Mouse (Mus musculus) C2C12 (cell line): ENCODE results near the gene Zfp644. TPM values are rescaled to one million over a fixed set of nuclear protein-coding genes. Genes with fewer than 3 reads are reported as not detected.

Experiments used
- H3K27me3 ChIP-seq: one replicate; pipeline ENCODE4 v1.6.1; 2011; ENCODE audit not compliant: control insufficient read depth, insufficient read depth, insufficient read length
- H3K36me3 ChIP-seq: one replicate; pipeline ENCODE4 v1.6.1; 2011; ENCODE audit not compliant: control insufficient read depth, insufficient read depth
- H3K4me3 ChIP-seq: one replicate; pipeline ENCODE4 v1.5.1; 2011; ENCODE audit warnings: mild to moderate bottlenecking, control low read depth; ENCODE audit not compliant: poor library complexity, insufficient read depth, severe bottlenecking
- H3K79me2 ChIP-seq: one replicate; pipeline ENCODE4 v1.6.1; 2011; ENCODE audit not compliant: control insufficient read depth, insufficient read depth
- H3K79me3 ChIP-seq: one replicate; pipeline ENCODE4 v1.6.1; 2011; ENCODE audit warnings: low read depth, control low read depth
- H3ac ChIP-seq: one replicate; pipeline ENCODE3; 2011; ENCODE audit warnings: low read depth; ENCODE audit not compliant: control insufficient read depth, insufficient read length
- CEBPB ChIP-seq: IDR thresholded peaks from one replicate; pipeline ENCODE4 v1.6.1; 2011; ENCODE audit warnings: low read depth, mild to moderate bottlenecking, control low read depth, moderate library complexity
- CTCF ChIP-seq: IDR thresholded peaks from one replicate; pipeline ENCODE4 v1.5.1; 2011; ENCODE audit not compliant: control insufficient read depth, insufficient read depth, insufficient read length
- FOSL1 ChIP-seq: IDR thresholded peaks from one replicate; pipeline ENCODE4 v1.8.0; 2011; ENCODE audit warnings: mild to moderate bottlenecking, low read length; ENCODE audit not compliant: poor library complexity, insufficient read depth, severe bottlenecking
- MAX ChIP-seq: IDR thresholded peaks from one replicate; pipeline ENCODE4 v1.6.1; 2011; ENCODE audit warnings: mild to moderate bottlenecking, control low read depth
- MYOD1 ChIP-seq: IDR thresholded peaks from one replicate; pipeline ENCODE4 v1.6.1; 2011; ENCODE audit warnings: low read depth; ENCODE audit not compliant: control insufficient read depth, insufficient read length
- MYOG ChIP-seq: IDR thresholded peaks from one replicate; pipeline ENCODE4 v1.6.1; 2011; ENCODE audit not compliant: control insufficient read depth, insufficient read length; ENCODE audit errors: extremely low read depth
- USF1 ChIP-seq: IDR thresholded peaks from one replicate; pipeline ENCODE4 v1.6.1; 2011; ENCODE audit warnings: low read depth, mild to moderate bottlenecking, control low read depth, moderate library complexity
- polyA plus RNA-seq: library from polyadenylated mRNA; unstranded; fragments of >200 nt; fragmentation: generic; extraction: Trizol; gene quantifications from one replicate; pipeline ENCODE4 v1.2.1, GENCODE M21; 2012; ENCODE audit warnings: missing spikeins

Zfp644 gene
- polyA plus RNA-seq, 1 experiment = 5.3 TPM

DNA sequence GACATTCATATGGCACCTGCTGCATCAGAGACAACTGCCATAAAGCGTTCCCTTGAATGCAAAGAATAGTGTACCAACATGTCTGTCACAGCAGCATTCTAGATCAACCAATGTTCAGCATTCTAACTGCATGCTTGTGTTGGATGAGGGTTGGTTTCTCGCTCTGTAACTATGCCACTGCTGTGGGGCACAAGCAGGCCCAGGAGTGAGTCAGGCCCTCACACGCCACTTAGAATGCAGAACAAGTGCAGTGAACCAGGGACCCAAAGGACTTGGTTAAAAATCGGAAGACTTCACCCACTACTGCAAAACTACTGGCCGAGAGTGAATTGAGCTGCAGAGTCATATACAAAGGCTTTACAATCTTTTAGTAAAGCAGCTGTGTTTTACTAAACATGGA is 74.9 kb downstream of the Zfp644 start:
- peaks cover 51% of the 10 kb centered on the region for H3K79me2 ChIP-seq
- no peak overlapping the region for H3ac ChIP-seq
- no peak overlapping the region for H3K4me3 ChIP-seq
- peaks cover 24% of the 10 kb centered on the region for H3K79me3 ChIP-seq
- peaks cover 72% of the 10 kb centered on the region for H3K36me3 ChIP-seq
- TF ChIP-seq MAX (no peak), MYOD1 (no peak), CEBPB (no peak), CTCF (no peak), FOSL1 (no peak), MYOG (no peak), USF1 (no peak)
- no peaks in the 10 kb centered on the region for H3K27me3 ChIP-seq

DNA sequence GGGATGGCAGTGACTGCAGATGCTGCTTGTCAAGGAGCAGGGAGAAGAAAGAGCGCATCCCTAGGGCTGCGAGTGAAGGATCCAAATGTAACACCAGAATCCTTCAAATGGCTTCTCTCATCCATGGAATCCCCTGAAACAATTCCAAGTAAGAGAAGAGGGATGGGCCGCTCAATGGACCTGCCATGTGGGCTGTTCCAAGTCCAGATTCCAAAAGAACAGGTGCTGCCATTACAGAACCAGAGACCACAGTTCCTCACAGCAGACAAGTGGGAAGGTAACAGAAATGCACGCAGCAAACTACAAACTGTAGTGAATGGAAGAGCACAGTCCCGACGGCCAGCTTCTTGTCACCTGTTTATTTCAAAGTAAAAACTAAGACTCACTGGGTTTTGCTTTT is 76.6 kb downstream of the Zfp644 start:
- peaks cover 14% of the 10 kb centered on the region for H3K79me3 ChIP-seq
- H3K4me3 ChIP-seq = no peak overlapping the region
- no peak overlapping the region for H3ac ChIP-seq
- no peaks in the 10 kb centered on the region for H3K27me3 ChIP-seq
- H3K79me2 ChIP-seq = peaks cover 35% of the 10 kb centered on the region
- TF ChIP-seq USF1 (no peak), CTCF (no peak), CEBPB (no peak), MYOG (no peak), FOSL1 (no peak), MYOD1 (no peak), MAX (no peak)
- H3K36me3 ChIP-seq = peaks cover 59% of the 10 kb centered on the region

DNA sequence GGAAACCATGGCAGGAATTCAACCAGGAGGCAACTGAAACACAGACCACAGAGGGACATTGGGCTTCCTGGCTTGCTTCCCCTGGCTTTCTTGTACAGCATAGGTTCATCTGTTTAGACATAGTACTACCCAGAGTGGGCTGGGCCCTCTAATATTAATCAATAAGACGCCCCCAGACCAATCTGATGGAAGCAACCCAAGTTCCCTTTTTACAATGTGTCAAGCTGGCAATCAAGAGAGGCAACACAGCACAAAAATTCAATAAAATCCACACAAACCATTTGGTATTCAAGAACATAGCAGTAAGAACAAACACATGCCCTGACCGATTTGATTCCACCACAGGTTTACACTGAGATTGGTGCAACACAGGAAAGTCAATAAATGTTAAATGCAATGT is 82.1 kb downstream of the Zfp644 start:
- Histone ChIP-seq H3ac (no peak overlapping the region), H3K79me3 (peaks cover 6% of the 10 kb centered on the region), H3K27me3 (no peaks in the 10 kb centered on the region), H3K79me2 (peaks cover 31% of the 10 kb centered on the region), H3K4me3 (no peak overlapping the region), H3K36me3 (peaks cover 31% of the 10 kb centered on the region)
- no peak for TF ChIP-seq USF1
- no peak for TF ChIP-seq MYOD1
- no peak for TF ChIP-seq MYOG
- TF ChIP-seq CEBPB = no peak
- TF ChIP-seq FOSL1 = no peak
- TF ChIP-seq CTCF = no peak
- no peak for TF ChIP-seq MAX

DNA sequence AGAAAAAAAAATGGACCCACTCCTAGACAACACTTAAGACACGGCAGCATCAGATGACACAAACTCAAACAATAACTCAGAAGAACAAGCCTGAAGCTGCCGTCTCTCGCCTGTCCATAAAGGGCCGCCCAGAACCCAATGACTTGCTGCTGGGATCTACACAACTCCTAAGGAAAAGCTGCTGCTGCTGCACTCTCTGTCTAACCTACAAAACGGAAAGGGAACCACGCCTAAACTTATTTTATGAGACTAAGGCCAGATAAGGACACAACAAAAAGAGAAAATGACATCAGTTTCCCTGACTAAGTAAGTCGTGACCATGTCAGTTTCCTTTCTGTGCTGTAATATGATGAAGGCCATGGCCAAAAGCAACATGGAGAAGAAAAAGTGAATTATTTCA is 82.5 kb downstream of the Zfp644 start:
- Histone ChIP-seq H3K79me2 (peaks cover 35% of the 10 kb centered on the region), H3K79me3 (peaks cover 6% of the 10 kb centered on the region), H3K27me3 (no peaks in the 10 kb centered on the region), H3K36me3 (peaks cover 27% of the 10 kb centered on the region), H3K4me3 (no peak overlapping the region), H3ac (no peak overlapping the region)
- no peak for TF ChIP-seq MAX
- TF ChIP-seq FOSL1 = no peak
- TF ChIP-seq CTCF = no peak
- no peak for TF ChIP-seq MYOG
- no peak for TF ChIP-seq USF1
- no peak for TF ChIP-seq MYOD1
- TF ChIP-seq CEBPB = no peak

DNA sequence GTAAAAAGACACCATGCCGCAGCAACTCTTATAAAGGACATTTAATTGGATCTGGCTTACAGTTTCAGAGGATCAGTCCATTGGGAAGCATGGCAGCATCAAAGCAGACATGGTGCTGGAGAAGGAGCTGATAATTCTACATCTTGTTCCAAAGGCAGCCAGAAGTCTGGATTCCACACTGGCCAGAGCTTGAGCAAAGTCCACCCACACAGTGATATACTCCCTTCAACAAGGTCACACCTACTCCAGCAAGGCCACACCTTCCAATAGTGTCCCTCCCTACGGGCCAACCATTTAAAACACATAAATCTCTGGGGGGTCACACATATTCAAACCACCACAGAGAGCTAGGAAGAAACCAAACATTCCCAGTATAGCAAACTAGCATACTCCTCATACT is 84.9 kb downstream of the Zfp644 start:
- Histone ChIP-seq H3K79me2 (peaks cover 39% of the 10 kb centered on the region), H3ac (no peak overlapping the region), H3K4me3 (no peak overlapping the region), H3K36me3 (peaks cover 7% of the 10 kb centered on the region), H3K27me3 (no peaks in the 10 kb centered on the region), H3K79me3 (peaks cover 6% of the 10 kb centered on the region)
- TF ChIP-seq CTCF (no peak), FOSL1 (no peak), USF1 (no peak), MAX (no peak), CEBPB (no peak), MYOD1 (no peak), MYOG (no peak)

DNA sequence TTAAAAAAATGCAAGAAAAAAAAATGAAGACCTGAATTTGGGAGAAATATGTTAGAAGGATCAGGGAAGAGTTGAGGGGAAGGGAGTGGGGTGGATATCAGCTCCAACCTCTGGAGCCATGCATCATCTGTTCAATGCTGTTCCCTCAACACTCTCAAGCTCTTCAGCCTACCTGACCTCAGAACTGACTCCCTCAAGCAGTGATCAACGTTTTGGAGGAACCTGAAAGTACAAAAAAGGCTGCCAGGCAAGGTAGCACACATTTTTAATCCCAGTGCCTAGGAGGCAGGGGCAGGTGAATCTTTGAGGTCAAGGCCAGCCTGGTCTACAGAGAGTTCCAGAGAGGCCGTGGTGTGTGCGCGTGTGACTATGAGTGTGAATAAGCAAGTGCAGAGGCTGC is 88.3 kb downstream of the Zfp644 start, which contains the start of gene Gm17304:
Gene Gm17304, plus strand, starts transcription at position 301 of the 400 bp plus-strand sequence.
- no peak within 1 kb of the TSS for H3ac ChIP-seq
- no peak within 1 kb of the TSS for H3K4me3 ChIP-seq
- TF ChIP-seq FOSL1 (no peak), MYOG (no peak), MYOD1 (no peak), CEBPB (no peak), MAX (no peak), CTCF (no peak), USF1 (no peak)
- no peaks in the 10 kb centered on the region for H3K27me3 ChIP-seq
- peaks cover 6% of the 10 kb centered on the region for H3K79me3 ChIP-seq
- H3K79me2 ChIP-seq = peaks cover 28% of the 10 kb centered on the region
- H3K36me3 ChIP-seq = peaks cover 6% of the 10 kb centered on the region
